Mouse (Mus musculus) frontal cortex, adult 2 months (tissue): ENCODE results near the gene 2010111I01Rik. TPM values are rescaled to one million over a fixed set of nuclear protein-coding genes. Genes with fewer than 3 reads are reported as not detected.
A peak's percentile ranks its signal among the peaks of the same experiment; 100 is the strongest.

Experiments used
- DNase-seq, 2 experiments: peaks; one replicate each; pipeline ENCODE4 v3.0.0; 2022; ENCODE audit warnings: low spot score in 1 of 2; ENCODE audit errors: extremely low spot score in 1 of 2
- polyA plus RNA-seq: library from polyadenylated mRNA; depleted of rRNA; stranded (reverse); fragments of >200 nt; gene quantifications from 2 replicates; pipeline ENCODE4 v1.2.3, GENCODE M21; 2012

2010111I01Rik gene
- polyA plus RNA-seq, 1 experiment, result 95.5 TPM

DNA sequence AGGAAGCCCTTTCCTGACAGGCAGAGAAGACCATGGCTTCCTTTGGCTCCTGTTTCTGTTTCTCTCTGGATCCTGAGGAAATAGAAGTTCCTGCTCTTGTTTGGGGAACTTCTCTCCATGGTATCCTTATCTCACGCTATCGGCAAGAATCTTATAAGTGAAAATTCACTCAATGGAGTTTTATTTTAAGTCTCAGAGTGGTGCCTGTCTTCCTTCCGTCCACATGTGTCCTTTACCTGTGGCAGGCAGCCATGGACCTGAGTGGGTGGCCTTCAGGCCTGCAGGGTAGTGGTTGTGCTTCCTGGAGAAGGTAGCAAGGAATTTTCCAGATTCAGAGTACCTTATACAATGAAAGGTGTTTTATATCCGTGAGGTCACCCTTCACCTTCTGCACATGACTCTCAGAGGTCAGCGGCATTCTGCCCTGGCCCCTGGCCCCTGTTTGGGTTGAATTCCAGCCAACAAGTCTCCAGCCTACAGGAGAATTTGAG, 313.5 kb downstream of the 2010111I01Rik start:
- DNase-seq, result no peak

- DNase-seq, result no peak
Observed at GRCm38 (mm10) chr13:63278796-63279475, 314.2 kb downstream of the 2010111I01Rik start.

DNA sequence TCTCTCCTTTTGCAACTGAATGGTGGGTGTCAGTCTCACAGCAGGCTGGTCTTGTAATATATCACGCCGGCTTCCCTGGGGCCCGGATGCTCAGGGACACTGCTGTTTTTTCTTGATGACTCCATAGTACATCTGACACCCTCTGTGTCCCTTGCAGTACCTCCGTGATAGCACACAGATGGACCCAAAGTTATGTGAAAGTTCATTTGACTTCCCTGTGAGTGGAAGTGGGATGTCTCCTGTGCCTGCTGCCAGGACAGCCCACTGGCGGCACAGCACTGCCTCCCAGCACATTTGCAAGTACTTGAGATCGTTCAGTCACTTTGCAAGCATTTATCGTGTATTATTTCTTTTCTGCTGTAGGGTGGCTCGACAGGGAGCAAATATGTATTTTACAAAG, 315.1 kb downstream of the 2010111I01Rik start:
- DNase-seq, result no peak

GRCm38 (mm10) chr13:63280344-63280743, 315.7 kb downstream of the 2010111I01Rik start:
- DNase-seq, result no peak

GRCm38 (mm10) chr13:63281206-63281605, 316.5 kb downstream of the 2010111I01Rik start:
- DNase-seq, result no peak

- DNase-seq, result no peak
Observed at GRCm38 (mm10) chr13:63283236-63283635, 318.5 kb downstream of the 2010111I01Rik start.

DNA sequence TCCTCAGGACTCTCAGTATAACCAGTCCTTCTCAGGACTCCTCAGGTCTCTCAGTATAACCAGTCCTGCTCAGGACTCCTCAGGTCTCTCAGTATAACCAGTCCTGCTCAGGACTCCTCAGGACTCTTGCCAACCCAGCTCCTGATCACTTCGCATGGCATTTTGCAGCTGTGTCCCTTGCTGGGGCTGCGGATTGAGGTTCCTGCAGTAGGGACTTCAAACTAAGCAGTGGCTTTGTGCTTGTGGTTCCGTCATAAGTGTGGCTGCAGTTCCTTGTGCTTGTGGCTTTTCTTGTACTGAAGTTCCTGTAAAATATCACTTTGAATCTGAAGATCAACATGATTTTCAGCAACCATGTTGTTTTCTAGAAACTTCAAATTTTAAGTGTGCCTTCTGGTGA, 320.1 kb downstream of the 2010111I01Rik start:
- no peak for DNase-seq

GRCm38 (mm10) chr13:63286483-63287102, 321.9 kb downstream of the 2010111I01Rik start:
- DNase-seq, result no peak

DNA sequence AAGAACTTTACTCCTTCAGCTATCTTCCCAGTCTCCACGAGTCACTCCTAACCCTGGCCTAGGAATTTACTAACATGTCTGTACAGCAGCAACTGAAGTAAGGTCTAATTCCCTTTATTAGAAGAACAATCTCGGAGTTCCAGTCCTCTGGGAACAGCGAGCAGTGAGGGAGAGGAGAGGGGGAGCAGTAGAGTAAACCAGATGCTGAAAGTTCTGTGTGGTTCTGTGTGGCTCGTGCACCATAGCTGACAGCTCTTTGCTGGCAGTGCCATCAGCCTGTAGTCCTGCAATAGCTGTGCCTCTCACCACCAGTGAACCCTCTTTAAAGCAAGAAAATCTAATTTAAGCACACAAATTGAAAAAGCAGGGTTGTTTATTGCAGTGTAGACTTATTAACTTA, 324.5 kb downstream of the 2010111I01Rik start:
- no peak for DNase-seq

DNA sequence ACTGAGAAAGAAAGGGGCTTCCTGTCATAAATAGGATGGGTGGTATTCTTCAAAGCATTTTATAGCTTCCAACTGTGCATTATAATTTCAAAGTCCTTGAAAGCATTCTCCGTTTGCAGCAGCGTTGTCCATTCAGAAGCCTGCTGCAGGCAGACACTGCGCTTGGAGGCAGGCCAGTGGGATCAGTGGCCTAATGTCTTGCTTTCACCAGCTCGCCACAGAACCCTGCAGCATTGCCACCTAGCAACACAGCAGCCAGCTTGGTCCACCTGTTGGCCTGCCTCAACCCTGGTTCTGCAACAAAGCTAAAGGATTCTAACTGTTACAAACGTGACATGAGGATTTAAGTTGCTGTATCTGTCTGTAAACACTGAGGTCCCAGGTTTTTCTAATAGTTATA, 325.0 kb downstream of the 2010111I01Rik start:
- no peak for DNase-seq

- DNase-seq, result no peak
Observed at GRCm38 (mm10) chr13:63290126-63290525, 325.4 kb downstream of the 2010111I01Rik start.

DNA sequence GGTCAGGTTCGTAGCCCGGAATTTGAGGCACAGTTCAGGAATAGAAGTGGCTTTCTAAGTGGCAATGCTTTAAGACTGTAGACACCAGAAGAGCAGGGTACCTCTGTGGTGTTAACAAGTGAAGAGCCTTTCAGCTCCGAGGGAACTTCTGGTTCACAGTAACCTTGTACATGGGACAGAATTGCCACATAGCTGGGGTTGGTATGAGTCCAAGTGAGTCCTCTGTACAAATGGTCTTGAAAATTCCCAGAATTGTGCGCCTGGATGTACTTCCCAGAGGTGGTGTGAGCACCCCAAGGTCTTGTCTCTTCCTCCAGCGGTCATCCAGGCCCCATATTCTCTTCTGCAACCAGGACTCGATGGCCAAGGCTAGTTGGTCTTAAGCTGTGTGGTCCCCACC, 326.3 kb downstream of the 2010111I01Rik start:
- DNase-seq, result no peak

DNA sequence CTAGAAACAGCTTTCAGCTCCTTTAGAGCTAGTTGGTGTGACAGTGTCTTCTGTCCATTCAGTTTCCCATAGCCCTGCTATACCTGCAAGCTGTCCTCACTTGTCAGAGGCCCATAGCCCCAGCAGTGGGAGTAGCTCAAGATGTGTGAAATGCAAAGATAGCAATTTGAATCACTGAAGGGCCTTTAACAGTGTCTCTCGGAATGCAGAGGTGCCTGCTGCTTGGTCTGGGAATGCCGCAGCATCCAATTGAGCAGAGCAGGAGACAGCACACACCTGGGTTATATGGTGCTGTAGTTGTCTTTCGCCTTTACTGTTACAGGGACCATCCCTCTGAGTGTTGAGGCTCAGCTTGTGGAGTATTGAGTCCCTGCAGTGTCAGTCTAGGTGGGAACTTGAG, 329.0 kb downstream of the 2010111I01Rik start:
- DNase-seq, result no peak

DNA sequence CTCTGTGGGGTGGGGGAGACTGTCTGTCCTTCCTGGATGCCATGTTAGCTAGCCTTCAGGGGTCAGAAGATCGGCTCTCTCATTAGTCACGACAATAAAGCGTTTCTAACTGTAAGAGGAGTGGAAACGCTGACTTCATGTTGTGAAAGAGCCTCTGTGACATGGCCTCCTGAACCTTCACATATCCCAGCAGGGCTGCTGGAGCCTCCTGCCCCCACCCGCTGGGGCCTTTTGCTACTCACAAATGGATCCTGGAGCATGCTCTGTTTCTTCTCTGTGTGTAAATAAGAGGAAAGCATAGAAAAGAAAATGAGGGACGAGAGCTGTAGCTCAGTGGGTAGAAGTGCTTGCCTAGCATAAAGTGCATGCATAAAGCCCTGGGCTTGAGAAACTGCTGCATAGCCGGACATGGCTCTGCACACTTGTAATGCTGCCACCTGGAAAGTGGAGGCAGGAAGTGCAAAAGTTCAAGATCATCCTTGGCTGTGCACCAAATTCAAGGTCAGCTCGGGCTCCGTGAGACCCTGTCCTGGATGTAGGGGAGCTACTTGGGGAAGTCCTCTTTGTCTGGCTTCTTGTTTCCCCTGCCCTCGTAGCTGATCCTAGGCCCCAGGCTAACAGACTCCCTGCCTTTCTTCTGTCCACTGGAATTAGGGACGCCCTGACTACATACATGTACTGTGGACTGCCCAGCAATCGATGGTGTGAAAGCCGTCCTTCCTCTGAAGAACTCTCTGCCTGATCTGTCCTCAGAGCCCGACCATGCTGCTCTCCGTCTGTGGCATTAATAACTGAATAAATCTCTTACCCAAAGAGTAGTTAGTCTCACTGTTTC, 329.9 kb downstream of the 2010111I01Rik start:
- no peak for DNase-seq

DNA sequence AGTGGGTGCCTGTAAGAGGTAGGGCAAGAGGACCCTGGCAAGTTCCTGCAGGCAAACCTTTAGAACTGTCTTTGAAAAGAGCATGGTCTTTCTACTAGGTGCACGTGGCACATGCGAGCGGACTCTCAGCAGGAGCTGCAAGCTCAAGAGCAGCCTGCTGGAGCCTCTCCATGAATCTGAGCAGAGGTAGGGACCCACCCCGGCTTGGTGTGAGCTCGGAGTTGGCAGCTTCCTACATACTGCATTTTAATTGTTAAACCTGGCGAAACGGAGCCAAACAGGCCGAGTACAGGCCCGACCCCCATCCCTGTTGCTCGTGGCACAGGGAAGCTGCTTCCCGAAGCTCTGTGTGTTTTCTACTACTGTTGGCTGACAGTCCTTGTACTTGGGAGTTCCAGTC, 331.6 kb downstream of the 2010111I01Rik start:
- DNase-seq, result no peak

GRCm38 (mm10) chr13:63297003-63297402, 332.3 kb downstream of the 2010111I01Rik start:
- no peak for DNase-seq

DNA sequence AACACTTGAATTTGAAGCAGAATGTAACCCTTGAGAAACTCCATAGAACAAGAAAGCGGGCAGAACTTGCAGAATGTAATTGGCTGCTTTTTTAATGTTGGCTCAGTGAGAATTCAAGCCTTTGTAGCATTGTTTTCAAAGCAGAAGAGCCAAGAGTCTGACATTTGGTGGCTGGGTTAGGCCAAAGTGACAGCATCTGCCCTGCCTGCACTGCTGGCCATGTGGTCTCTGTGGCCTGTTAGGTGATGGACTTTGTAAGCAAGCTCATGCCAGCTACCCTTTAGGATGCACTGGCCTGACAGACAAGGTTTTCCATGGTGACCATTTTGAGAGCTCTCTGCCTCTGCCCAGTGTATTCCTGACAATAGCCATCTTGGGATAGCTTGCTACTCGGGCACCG, 333.2 kb downstream of the 2010111I01Rik start:
- no peak for DNase-seq

GRCm38 (mm10) chr13:63298931-63299330, 334.2 kb downstream of the 2010111I01Rik start:
- DNase-seq, result no peak

- no peak for DNase-seq
Observed at GRCm38 (mm10) chr13:63300929-63301328, 336.2 kb downstream of the 2010111I01Rik start.

DNA sequence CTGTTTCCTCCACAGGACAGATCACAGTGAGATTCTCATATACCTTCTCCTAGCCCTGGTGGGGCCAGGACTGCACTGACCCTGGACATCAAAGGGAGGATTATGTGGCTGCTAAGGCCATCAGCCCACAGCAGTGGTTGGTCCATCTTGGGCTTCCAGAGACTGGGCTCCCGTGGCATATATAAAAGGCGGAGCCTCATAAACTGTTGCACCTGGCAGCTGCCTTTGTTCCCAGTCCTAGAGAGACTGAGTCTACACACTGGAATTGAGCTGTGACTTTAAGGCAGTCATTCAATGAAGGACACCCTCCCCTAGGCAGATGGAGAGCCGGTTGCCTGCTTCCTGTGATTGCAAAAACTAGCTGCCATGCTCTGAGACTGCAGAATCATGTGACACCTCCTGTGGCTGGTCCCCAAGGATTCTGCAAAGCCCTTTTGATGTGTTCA, 337.1 kb downstream of the 2010111I01Rik start:
- DNase-seq, result peak in 1 of 2 experiments; percentile 28

DNA sequence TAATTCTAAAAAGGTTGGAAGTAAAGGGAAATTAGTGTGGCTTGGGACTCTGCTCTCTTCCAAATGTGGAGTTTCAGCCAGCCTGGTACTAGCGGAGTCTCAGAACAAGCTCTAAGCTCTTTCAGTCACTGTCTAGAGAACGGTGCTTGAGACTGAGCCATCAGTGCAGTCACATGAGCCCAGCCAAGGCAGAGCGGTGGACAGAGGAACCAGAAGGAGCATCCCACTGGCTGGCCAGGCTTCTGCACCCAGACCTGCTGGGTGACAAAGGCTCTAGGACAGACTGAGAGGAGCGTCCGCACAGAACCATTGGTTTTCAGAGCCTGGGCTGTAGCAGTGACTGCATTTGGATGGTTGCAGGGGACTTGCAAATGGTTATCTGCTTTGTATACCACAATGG, 337.7 kb downstream of the 2010111I01Rik start:
- DNase-seq, result no peak
